Comparison of ENCODE assay signal across 1 mouse cellular context in genomic region chr1:87184751-87185139, GRCm38 (mm10).
TF ChIP-seq lines count a peak whose summit lies in the region.

No protein-coding gene starts in this region.

TF ChIP-seq in C2C12, 6 proteins besides CTCF, POLR2A, EP300 and RAD21:
- TF ChIP-seq MAX (IDR thresholded peaks at IDR 0.05), result no peak
- TF ChIP-seq MYOG (IDR thresholded peaks at IDR 0.05; ENCODE audit: control insufficient read depth, extremely low read depth, insufficient read length), result no peak
- TF ChIP-seq MYOD1 (IDR thresholded peaks at IDR 0.05; ENCODE audit: control insufficient read depth, insufficient read length, low read depth), result no peak
- no peak for TF ChIP-seq USF1 (IDR thresholded peaks at IDR 0.05; ENCODE audit: low read depth)
